In the genomic region with DNA sequence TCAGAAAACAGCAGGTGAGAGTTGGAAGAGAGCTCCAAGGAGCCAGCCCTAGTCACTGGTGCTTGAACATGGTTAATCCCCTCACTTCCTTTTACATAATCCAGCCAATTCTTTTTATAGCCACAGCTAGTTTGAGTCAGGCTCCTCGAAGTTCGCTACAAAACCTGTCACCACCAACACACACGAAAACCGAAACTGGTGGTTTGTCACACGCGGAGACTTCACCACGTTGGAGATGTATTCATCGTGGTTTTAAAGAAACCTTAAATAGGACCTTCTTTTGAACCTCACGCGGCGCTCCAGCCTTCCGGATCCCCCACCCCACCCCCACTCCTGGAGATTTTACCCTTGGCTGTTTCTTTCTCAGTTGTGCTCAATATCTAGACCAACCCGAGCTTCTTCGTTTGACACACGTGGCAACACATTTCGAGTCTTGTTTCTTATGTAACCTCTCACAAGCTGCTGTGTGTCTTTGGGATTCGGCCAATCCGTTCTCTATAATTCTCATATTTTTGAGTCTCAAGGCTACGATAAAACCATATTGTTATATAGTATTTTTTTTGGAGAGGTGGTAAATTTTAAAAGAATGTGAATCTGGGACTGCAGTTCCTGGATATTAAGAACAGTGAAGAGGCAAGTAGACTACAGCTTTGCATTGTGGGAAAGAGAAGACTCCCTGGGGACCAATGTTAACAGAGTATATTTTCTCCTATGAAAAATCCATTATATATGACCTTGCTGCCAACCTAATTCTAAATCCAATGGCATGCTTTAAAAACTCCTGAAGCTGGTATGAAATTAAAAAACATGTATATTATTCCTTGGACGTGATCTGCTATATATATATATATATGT, we compare ENCODE assay signal across 1 mouse cellular context.
TF ChIP-seq lines count a peak whose summit lies in the region.

No protein-coding gene starts in this region.

TF ChIP-seq in CH12.LX, 34 proteins besides CTCF, POLR2A, EP300 and RAD21 (continued from another document):
- no peak for TF ChIP-seq UBTF (IDR thresholded peaks at IDR 0.05; ENCODE audit: low read depth, low read length)
- TF ChIP-seq RCOR1 (conservative IDR thresholded peaks at IDR 0.05; ENCODE audit: low read depth, low read length), result peak; percentile 28; the same call in 1 of the 2 replicates
- TF ChIP-seq TBP (conservative IDR thresholded peaks at IDR 0.05; ENCODE audit: low read depth, low read length), result no peak
- TF ChIP-seq E2F4 (IDR thresholded peaks at IDR 0.05; ENCODE audit: insufficient replicate concordance, low read depth, low read length), result no peak
- no peak for TF ChIP-seq CHD1 (IDR thresholded peaks at IDR 0.05; ENCODE audit: low read depth, low read length)
- TF ChIP-seq NRF1 (IDR thresholded peaks at IDR 0.05; ENCODE audit: low read depth, low read length), result no peak
TF ChIP-seq in CH12.LX: peak in this region for 16.
